Mouse (Mus musculus) mesoderm, embryonic 11.5 days (tissue): ENCODE data around the gene Rinl.

Source experiments
- DNase-seq: peaks from one replicate; pipeline ENCODE4 v3.0.0-alpha.2; 2012; ENCODE audit warnings: low read depth, low spot score

Gene Rinl

GRCm38 (mm10) chr7:28780857-28781256 is 7.9 kb upstream of the Rinl start:
- DNase-seq: no peak

GRCm38 (mm10) chr7:28781261-28781663 is 7.5 kb upstream of the Rinl start:
- DNase-seq: no peak

GRCm38 (mm10) chr7:28785161-28785560 is 3.6 kb upstream of the Rinl start:
- no peak for DNase-seq

- DNase-seq: no peak
These were observed 885 bp upstream of the Rinl start for GRCm38 (mm10) chr7:28787884-28788283.

- no peak for DNase-seq
These were observed 466 bp downstream of the Rinl start for GRCm38 (mm10) chr7:28789235-28789634.

- no peak for DNase-seq
These were observed 1.5 kb downstream of the Rinl start for GRCm38 (mm10) chr7:28790066-28790806.

- no peak for DNase-seq
These were observed 2.9 kb downstream of the Rinl start for GRCm38 (mm10) chr7:28791706-28792105.

GRCm38 (mm10) chr7:28792391-28793185 is 3.8 kb downstream of the Rinl start:
- DNase-seq: no peak

- DNase-seq: no peak
These were observed 5.1 kb downstream of the Rinl start for GRCm38 (mm10) chr7:28793834-28794233.

GRCm38 (mm10) chr7:28794496-28794895 is 5.7 kb downstream of the Rinl start:
- DNase-seq: no peak

- no peak for DNase-seq
These were observed 7.1 kb downstream of the Rinl start for GRCm38 (mm10) chr7:28795832-28796231.

GRCm38 (mm10) chr7:28796562-28796975 is 7.8 kb downstream of the Rinl start:
- DNase-seq: peak; percentile 79

GRCm38 (mm10) chr7:28799994-28800393 is 11.2 kb downstream of the Rinl start:
- no peak for DNase-seq

- DNase-seq: no peak
These were observed 12.7 kb downstream of the Rinl start for GRCm38 (mm10) chr7:28801451-28801850.

- DNase-seq: peak; percentile 54
These were observed 13.3 kb downstream of the Rinl start for GRCm38 (mm10) chr7:28801901-28802670.

- no peak for DNase-seq
These were observed 14.2 kb downstream of the Rinl start for GRCm38 (mm10) chr7:28802846-28803588.

GRCm38 (mm10) chr7:28803756-28804155 is 15.0 kb downstream of the Rinl start:
- DNase-seq: no peak

GRCm38 (mm10) chr7:28806869-28807268 is 18.1 kb downstream of the Rinl start:
- no peak for DNase-seq

GRCm38 (mm10) chr7:28807641-28808220 is 19.0 kb downstream of the Rinl start:
- DNase-seq: no peak

- peak; percentile 73 for DNase-seq
These were observed 19.6 kb downstream of the Rinl start, which contains the start of gene Hnrnpl for GRCm38 (mm10) chr7:28808221-28808941. Hnrnpl (plus strand) TSS chr7:28808541.
